Mouse (Mus musculus) kidney, adult 8-10 months (tissue): ENCODE data around the gene Gipc1.

ENCODE experiments used
- DNase-seq, 2 experiments: peaks; one replicate each; pipeline ENCODE4 v3.0.0; 2022

Gipc1 gene

GRCm38 (mm10) chr8:83684517-83684916 is 32.0 kb downstream of the Gipc1 start:
- DNase-seq: no peak

DNA sequence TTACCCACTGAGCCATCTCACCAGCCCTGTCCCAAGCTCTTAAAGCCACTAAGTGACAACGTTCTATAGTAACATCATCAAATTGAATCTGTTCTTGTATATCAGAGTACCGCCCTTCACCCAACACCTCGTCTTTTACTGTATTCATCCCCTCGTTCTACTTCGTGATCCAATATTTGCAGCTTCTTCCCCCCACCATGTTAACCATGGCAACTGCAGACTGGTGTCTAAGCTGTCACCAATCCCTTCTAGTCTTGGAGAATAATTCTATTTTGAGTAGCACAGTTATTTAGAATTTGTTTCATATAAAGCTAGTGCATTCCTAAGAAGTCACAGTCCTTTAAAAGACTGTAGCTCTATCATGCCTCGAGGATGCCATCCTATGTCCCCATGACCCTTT is 36.8 kb downstream of the Gipc1 start:
- DNase-seq: no peak

- no peak for DNase-seq
Measured at GRCm38 (mm10) chr8:83693609-83694236, 41.2 kb downstream of the Gipc1 start.

GRCm38 (mm10) chr8:83694369-83695160 is 42.1 kb downstream of the Gipc1 start:
- DNase-seq: peak in 1 of 2 experiments; percentile 32

DNA sequence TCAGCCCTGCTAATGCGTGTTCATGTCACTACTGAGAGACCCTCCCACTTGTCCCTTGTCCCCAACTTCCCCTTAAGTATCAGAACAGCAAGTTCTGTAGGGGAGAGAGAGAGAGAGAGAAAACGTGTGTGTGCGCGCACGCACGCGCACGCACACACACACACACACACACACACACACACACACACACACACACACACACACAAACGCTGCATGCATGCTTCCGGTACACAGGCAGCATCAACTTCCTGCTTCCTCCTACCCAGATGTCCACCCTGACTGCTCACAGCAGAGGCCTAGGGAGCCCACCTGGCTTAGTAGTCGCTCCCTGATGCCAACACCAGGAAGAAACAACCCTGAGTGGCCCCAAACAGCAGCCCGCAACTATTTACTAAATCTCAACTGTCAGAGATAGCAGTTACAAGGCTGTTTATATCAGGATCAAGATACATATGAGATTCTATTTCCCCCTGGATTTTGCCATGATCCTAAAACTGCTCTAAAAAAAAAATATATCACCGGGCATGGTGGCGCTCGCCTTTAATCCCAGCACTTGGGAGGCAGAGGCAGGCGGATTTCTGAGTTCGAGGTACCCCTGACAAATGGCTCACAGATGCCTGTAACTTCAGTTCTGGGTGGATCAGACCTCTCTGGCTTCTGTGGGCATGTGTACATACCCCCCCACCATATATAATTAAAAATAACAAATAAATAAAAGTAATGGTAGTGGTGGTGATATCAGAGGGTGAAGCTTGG is 43.1 kb downstream of the Gipc1 start:
- DNase-seq: no peak

- peak; percentile 65 to 81 for DNase-seq
Measured at GRCm38 (mm10) chr8:83697374-83698220, 45.1 kb downstream of the Gipc1 start.

GRCm38 (mm10) chr8:83698291-83698660 is 45.8 kb downstream of the Gipc1 start:
- DNase-seq: peak; percentile 38 to 48

GRCm38 (mm10) chr8:83698661-83699453 is 46.4 kb downstream of the Gipc1 start, which contains the start of gene Pkn1:
Gene Pkn1 (minus strand): TSS chr8:83699179.
- DNase-seq: peak; percentile 69 to 72

- no peak for DNase-seq
Measured at GRCm38 (mm10) chr8:83699566-83699965, 47.1 kb downstream of the Gipc1 start.

DNA sequence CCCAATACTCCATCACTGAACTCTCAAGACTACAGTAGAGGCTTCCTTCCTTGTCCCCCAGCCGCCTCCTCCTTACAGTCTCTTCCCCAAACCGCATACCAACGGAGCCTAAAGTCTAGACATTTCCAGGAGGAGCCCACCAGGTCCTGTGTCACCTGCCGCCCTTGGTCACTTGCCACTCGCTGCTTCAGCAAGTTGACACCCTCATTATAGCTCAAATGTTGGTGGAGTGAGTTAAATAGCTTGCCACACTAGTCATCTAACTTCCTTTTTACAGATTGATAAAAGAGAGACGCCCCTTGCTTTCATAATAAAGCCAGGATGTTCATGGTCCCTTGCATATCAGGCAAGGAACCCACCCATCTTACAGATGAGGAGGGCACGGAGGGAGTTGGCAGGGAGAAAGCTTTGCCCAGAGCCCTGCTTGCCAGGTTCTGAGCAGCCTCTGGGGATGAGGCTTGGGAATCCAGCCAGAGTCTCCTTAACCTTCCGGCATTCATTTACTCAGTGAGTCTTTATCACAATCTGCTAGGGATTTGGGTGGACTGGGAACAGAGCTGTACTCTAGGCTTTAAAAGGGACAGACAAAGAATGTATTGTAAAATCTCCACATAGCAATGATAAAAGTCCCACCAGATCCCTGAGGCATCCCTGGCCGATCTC is 48.1 kb downstream of the Gipc1 start:
- DNase-seq: peak in 1 of 2 experiments; percentile 38

DNA sequence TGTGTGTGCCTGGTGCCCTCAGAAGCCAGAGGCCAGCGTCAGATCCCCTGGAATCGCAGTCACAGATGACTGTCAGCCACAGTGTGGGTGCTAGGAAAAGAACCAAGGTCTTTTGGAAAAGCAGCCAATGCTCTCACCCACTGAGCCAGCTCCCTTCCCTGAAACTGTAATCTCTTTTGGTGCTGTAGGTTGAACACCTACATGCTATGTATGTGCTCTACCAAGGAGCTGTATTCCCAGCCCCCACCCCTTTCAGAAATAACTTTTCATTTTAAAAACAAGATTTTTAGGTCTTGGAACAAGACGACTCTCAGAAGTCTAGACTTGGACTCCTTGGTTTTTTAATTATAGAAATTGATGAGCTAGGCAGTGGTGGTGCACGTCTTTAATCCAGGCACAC is 50.9 kb downstream of the Gipc1 start:
- DNase-seq: no peak

GRCm38 (mm10) chr8:83706411-83706810 is 53.9 kb downstream of the Gipc1 start:
- DNase-seq: no peak

- DNase-seq: no peak
Measured at GRCm38 (mm10) chr8:83707554-83707953, 55.1 kb downstream of the Gipc1 start.
